Mouse (Mus musculus) small intestine, adult 2 months (tissue): ENCODE measurements around the gene Orai2. TPM values are rescaled to one million over a fixed set of nuclear protein-coding genes. Genes with fewer than 3 reads are reported as not detected.

Experiments used
- H3K27ac ChIP-seq: fragments of 200-500 bp; 2 replicates; pipeline ENCODE4 v1.5.1; 2012; ENCODE audit warnings: low read depth, low read length, control low read depth, inconsistent platforms; ENCODE audit not compliant: insufficient read depth
- H3K27me3 ChIP-seq: fragments of 200-500 bp; 2 replicates; pipeline ENCODE4 v1.6.1; 2012; ENCODE audit warnings: mild to moderate bottlenecking, moderate library complexity, low read length, inconsistent platforms; ENCODE audit not compliant: control insufficient read depth, insufficient read depth
- H3K36me3 ChIP-seq: fragments of 200-500 bp; 2 replicates; pipeline ENCODE4 v1.6.1; 2012; ENCODE audit warnings: mild to moderate bottlenecking, low read length, control low read depth, inconsistent platforms; ENCODE audit not compliant: control insufficient read depth, insufficient read depth
- H3K4me1 ChIP-seq: fragments of 200-500 bp; 2 replicates; pipeline ENCODE4 v1.6.1; 2012; ENCODE audit warnings: low read length, inconsistent platforms, mixed read lengths; ENCODE audit not compliant: control insufficient read depth, insufficient read depth, insufficient read length
- H3K4me3 ChIP-seq: fragments of 200-500 bp; 2 replicates; pipeline ENCODE4 v1.5.1; 2012; ENCODE audit warnings: low read depth, mild to moderate bottlenecking, control low read depth, inconsistent platforms, low read length, moderate library complexity
- CTCF ChIP-seq: fragments of 200-500 bp; IDR thresholded peaks from 2 replicates; pipeline ENCODE4 v1.5.1; 2012; ENCODE audit warnings: low read depth, mild to moderate bottlenecking, control low read depth, inconsistent platforms, low read length, moderate library complexity, mixed read lengths; ENCODE audit not compliant: insufficient replicate concordance, insufficient read length; ENCODE audit errors: extremely low read depth
- POLR2A ChIP-seq: fragments of 200-500 bp; IDR thresholded peaks from 2 replicates; pipeline ENCODE4 v1.6.1; 2012; ENCODE audit warnings: low read depth, mild to moderate bottlenecking, control low read depth, inconsistent platforms, low read length, moderate library complexity
- WGBS: fragments of 180-500 bp; shearing (Covaris S2); methylation state at CpG from one replicate; pipeline ENCODE4 v1.1.7; 2018; 5-methylcytosine and 5-hydroxymethylcytosine counted together
- polyA plus RNA-seq: library from polyadenylated mRNA; depleted of rRNA; stranded (reverse); fragments of >200 nt; gene quantifications from 2 replicates; pipeline ENCODE4 v1.2.3, GENCODE M21; 2012

Orai2 gene
- polyA plus RNA-seq, 1 experiment, result 31.4 TPM

- TF ChIP-seq POLR2A (no peak), CTCF (peak; percentile 91; the same call in 1 of the 2 replicates)
- Histone ChIP-seq H3K4me3 (no peak overlapping the region), H3K27ac (no peak overlapping the region), H3K36me3 (peaks cover 34% of the 10 kb centered on the region), H3K4me1 (no peaks in the 10 kb centered on the region), H3K27me3 (no peaks in the 10 kb centered on the region)
- 21% methylated on average over 4 of the region's 4 CpGs for WGBS
Observed at GRCm38 (mm10) chr5:136186723-136187122, 16.2 kb upstream of the Orai2 start.

DNA sequence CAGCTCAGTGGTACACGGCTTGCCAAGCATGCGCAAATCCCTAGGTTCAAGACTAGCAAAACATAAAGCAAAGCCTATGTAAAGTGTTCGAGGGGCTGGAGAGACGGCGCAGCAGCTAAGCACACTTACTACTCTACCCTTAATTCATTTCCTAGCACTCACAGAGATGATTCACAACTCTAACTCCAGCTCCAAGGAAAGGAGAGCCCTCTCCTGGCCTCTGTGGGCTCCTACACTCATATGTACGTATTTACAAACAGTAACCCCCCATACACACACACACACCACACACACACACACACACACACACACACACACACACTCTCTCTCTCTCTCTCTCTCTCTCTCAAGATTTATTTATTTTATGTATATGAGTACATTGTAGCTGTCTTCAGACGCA lies 13.3 kb upstream of the Orai2 start:
- H3K4me3 ChIP-seq, result no peak overlapping the region
- WGBS, result 88% methylated on average over 7 of the region's 7 CpGs
- peaks cover 32% of the 10 kb centered on the region for H3K36me3 ChIP-seq
- TF ChIP-seq POLR2A, result no peak
- no peak for TF ChIP-seq CTCF
- H3K27me3 ChIP-seq, result no peaks in the 10 kb centered on the region
- no peaks in the 10 kb centered on the region for H3K4me1 ChIP-seq
- no peak overlapping the region for H3K27ac ChIP-seq

- H3K4me3 ChIP-seq, result no peak overlapping the region
- TF ChIP-seq POLR2A (no peak), CTCF (no peak)
- H3K27me3 ChIP-seq, result no peaks in the 10 kb centered on the region
- peaks cover 32% of the 10 kb centered on the region for H3K36me3 ChIP-seq
- no peaks in the 10 kb centered on the region for H3K4me1 ChIP-seq
- WGBS, result 82% methylated on average over 4 of the region's 4 CpGs
- H3K27ac ChIP-seq, result no peak overlapping the region
Observed at GRCm38 (mm10) chr5:136182830-136183229, 12.3 kb upstream of the Orai2 start.

DNA sequence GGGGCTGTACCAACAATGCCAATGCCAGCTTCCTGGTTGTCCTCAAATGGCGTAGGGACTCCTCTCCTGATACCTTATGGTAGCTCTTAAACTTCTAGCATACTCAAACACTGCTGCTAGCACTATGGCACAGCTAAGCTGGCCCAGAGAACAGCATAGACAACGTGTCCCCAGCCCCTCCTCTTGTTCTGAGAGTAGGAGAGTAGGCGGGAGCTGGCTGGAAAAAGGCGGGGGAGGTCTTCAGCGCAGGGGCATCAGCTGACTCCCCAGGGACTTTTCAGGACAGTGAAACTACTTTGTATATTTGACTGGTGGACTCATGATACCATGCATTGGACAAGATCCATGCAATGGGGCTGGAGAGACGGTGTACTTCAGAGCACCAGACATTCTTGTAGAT lies 11.5 kb upstream of the Orai2 start:
- TF ChIP-seq CTCF (no peak), POLR2A (no peak)
- H3K27me3 ChIP-seq, result no peaks in the 10 kb centered on the region
- peaks cover 30% of the 10 kb centered on the region for H3K36me3 ChIP-seq
- WGBS, result 92% methylated on average over 6 of the region's 6 CpGs
- no peaks in the 10 kb centered on the region for H3K4me1 ChIP-seq
- H3K4me3 ChIP-seq, result no peak overlapping the region
- no peak overlapping the region for H3K27ac ChIP-seq

DNA sequence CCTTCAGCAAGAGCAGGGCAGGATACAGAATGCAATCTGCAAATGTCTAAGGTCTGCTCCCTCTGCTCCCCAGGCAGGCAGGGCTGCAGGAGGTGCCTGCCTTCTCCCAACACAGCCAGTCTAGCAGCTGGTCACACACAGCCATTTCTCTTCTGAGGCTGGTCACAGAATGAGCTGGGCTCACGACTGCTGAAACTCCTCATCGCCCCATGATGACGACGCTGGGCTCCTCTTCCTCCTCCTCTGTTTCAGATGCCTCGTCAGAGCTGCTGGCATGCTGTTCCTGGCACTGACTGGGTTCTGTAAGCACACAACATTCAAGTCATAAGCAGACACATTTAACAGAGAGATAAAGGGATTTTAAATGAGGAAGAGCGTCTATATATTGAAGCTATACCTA lies 10.7 kb upstream of the Orai2 start:
- Histone ChIP-seq H3K4me1 (no peaks in the 10 kb centered on the region), H3K27me3 (no peaks in the 10 kb centered on the region), H3K36me3 (peaks cover 30% of the 10 kb centered on the region), H3K4me3 (no peak overlapping the region), H3K27ac (no peak overlapping the region)
- TF ChIP-seq POLR2A (no peak), CTCF (no peak)
- 91% methylated on average over 6 of the region's 6 CpGs for WGBS

DNA sequence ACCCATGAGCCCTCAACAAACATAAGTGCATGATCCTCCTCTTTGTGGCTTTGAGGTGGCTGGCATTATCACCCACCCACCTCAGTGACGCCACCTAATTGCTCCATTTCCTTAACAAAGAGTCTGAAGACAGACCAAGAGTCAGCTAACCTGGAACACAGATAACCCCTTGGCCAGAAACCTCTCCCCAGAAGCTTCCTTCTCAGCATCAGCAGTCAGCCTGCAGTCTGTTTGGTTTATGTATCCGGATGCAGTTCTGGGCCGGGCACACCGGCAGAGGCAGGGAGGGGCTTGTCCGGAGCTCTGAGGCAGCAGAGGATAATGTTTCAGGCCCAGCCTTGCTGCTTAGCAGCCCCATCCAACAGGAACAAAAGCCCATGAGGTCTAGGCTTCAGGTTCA lies 9.1 kb upstream of the Orai2 start:
- H3K4me1 ChIP-seq, result no peaks in the 10 kb centered on the region
- H3K27ac ChIP-seq, result no peak overlapping the region
- TF ChIP-seq POLR2A, result no peak
- TF ChIP-seq CTCF, result no peak
- H3K4me3 ChIP-seq, result no peak overlapping the region
- H3K27me3 ChIP-seq, result no peaks in the 10 kb centered on the region
- WGBS, result 85% methylated on average over 5 of the region's 5 CpGs
- H3K36me3 ChIP-seq, result peaks cover 30% of the 10 kb centered on the region

GRCm38 (mm10) chr5:136173606-136174463 lies 3.3 kb upstream of the Orai2 start:
- peak overlapping the region; percentile 22 for H3K4me3 ChIP-seq
- H3K4me1 ChIP-seq, result peaks cover 27% of the 10 kb centered on the region; the same call in 1 of the 2 replicates
- peaks cover 6% of the 10 kb centered on the region; the same call in 1 of the 2 replicates for H3K36me3 ChIP-seq
- whole genome bisulfite sequencing, result 9% methylated on average over 9 of the region's 9 CpGs
- peak overlapping the region; percentile 97 for H3K27ac ChIP-seq
- TF ChIP-seq CTCF (no peak), POLR2A (0 out of 2 replicates have a peak, but pooled peaks have one; percentile 26)
- H3K27me3 ChIP-seq, result no peaks in the 10 kb centered on the region
